Mouse (Mus musculus) liver, postnatal 0 days (tissue): ENCODE data around the gene Dcst2.

Experiments used
- CTCF ChIP-seq: sonication (generic); IDR thresholded peaks from 2 replicates; pipeline ENCODE4 v1.5.1; 2016; ENCODE audit warnings: antibody characterized with exemption, low read depth
- EP300 ChIP-seq: IDR thresholded peaks from 2 replicates; pipeline ENCODE4 v1.6.1; 2016; ENCODE audit warnings: antibody characterized with exemption, low read depth, mild to moderate bottlenecking

GRCm38 (mm10) chr3:89406887-89407286, 45.1 kb downstream of the Dcst2 start:
- no peak for TF ChIP-seq CTCF
- no peak for TF ChIP-seq EP300
